Mouse (Mus musculus): ENCODE data around the gene Irgm1. TPM values are rescaled to one million over a fixed set of nuclear protein-coding genes. Genes with fewer than 3 reads are reported as not detected.

Irgm1 gene
- polyA plus RNA-seq, 1 experiment from 2014 or later, result 6.7 TPM

DNA sequence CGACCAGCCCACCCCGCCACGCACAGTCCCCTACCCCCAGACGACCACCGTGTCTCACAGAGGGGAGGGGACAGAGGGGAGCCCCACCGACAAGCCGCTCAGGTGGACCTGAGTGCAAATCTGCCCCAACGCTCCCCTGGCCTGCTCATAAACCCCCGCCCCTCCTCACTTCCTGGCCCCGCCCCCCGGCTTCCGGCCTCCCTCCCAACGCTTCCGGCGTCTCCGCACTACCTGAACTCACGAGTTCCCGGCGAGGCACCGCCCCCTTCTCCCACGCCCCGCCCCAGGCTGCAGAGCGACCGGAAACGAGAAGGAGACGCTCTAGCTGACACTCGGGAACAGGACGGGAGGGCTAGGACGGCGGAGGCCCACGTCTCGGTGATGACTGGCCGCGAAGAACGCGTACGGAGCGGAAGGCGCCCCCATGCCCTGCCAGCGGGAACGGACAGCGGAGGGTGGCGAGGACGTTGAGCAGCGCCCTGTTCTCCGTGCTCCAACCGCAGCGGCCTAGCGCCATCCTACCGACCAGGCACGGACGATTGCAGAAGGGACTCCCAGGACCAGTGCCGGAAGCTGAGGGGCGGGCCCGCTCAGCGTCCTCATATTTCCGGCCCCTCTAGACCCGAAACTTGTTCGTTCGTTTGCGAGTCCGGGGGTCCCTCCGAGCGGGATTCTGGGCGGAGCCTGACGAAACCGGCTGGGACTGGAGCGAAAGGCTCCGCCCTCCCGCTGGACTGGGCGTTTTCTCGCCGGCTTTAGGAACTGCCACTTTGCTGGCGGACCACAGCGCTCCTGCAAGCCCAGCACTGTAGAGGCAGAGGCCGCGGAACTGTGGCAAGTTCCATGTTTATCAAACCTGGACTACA is 54.5 kb downstream of the Irgm1 start, which contains the start of gene Trim41:
Trim41 (minus strand) TSS at position 554 of the 866 bp plus-strand sequence.
- ATAC-seq (ENCODE audit: insufficient read depth) (peak; percentile 97), DNase-seq (peak; percentile 99)
- Histone ChIP-seq H3K4me1 (ENCODE audit: insufficient read depth) (no peaks in the 10 kb centered on the region), H3K27me3 (ENCODE audit: insufficient read depth, low read length) (no peaks in the 10 kb centered on the region), H3K9me3 (ENCODE audit: low read depth, low read length) (no peaks in the 10 kb centered on the region), H3K36me3 (ENCODE audit: insufficient read depth) (peaks cover 23% of the 10 kb centered on the region), H3K27ac (ENCODE audit: low read depth) (peak within 1 kb of the TSS; percentile 95), H3K4me2 (peak within 1 kb of the TSS; percentile 68), H3K9ac (peak within 1 kb of the TSS; percentile 74), H3K4me3 (ENCODE audit: low read depth, low read length) (peak within 1 kb of the TSS; percentile 74)
- TF ChIP-seq CTCF (IDR thresholded peaks at IDR 0.05; ENCODE audit: low read depth), result peak; percentile 29
- under 1% methylated on average over 76 of the region's 77 CpGs for WGBS

DNA sequence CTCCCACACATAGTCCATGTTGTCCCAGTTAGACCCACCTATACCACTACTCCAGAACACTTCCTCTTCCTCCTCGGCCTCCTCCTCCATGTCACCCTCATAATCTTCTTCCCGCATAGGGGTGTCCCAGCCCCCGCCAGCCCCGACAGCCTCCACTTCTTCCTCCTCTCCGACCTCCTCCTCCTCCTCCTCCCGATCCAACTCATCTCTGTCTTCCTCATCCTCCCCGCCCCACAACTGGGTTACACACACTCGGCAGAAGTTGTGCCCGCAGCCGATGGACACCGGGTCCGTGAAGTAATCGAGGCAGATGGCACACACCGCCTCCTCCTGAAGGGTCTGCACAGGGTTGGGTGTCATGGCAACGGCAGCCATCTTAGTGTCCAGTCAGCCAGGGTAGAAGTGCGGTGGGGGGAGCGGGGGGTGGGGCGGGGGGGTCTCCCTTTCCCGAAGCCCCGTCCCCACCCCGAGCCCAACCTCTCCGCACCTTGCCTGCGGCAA is 55.2 kb downstream of the Irgm1 start:
- Histone ChIP-seq H3K4me1 (ENCODE audit: insufficient read depth) (no peaks in the 10 kb centered on the region), H3K9ac (peak overlapping the region; percentile 74)
- DNase-seq, result peak; percentile 66

DNA sequence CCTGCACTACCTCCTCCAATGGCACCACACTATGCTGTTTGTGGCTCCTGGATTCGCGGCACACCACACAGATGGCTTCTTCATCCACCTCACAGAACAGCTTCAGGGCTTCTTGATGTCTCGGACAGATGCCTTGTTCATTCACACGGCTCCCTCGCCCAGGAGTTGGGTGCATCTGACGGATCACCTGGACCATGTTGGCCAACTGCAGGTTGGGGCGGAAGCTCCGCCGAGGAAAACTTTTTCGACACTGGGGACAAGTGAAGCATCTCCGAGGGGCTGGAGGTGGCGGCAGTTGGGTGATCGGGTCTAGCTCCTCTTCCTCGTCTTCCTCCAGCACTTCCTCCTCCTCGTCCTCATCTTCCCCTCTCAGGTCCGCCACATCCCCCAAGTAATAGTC is 55.6 kb downstream of the Irgm1 start:
- peak overlapping the region; percentile 74 for H3K4me3 ChIP-seq (ENCODE audit: low read depth, low read length)
- no peaks in the 10 kb centered on the region for H3K9me3 ChIP-seq (ENCODE audit: low read depth, low read length)
- H3K9ac ChIP-seq, result peak overlapping the region; percentile 74
- no peak for TF ChIP-seq CTCF (IDR thresholded peaks at IDR 0.05; ENCODE audit: low read depth)
- peaks cover 35% of the 10 kb centered on the region for H3K36me3 ChIP-seq (ENCODE audit: insufficient read depth)
- WGBS, result 65% methylated on average over 16 of the region's 16 CpGs
- no peak overlapping the region; the same call in 1 of the 2 replicates for H3K27ac ChIP-seq (ENCODE audit: low read depth)
- no peaks in the 10 kb centered on the region for H3K27me3 ChIP-seq (ENCODE audit: insufficient read depth, low read length)
- peak overlapping the region; percentile 68 for H3K4me2 ChIP-seq
- ATAC-seq (ENCODE audit: insufficient read depth), result no peak
- H3K4me1 ChIP-seq (ENCODE audit: insufficient read depth), result no peaks in the 10 kb centered on the region
- no peak for DNase-seq

More for the DNA sequence above, 55.2 kb downstream of the Irgm1 start:
- 2% methylated on average over 23 of the region's 23 CpGs for WGBS
- peak overlapping the region; percentile 68 for H3K4me2 ChIP-seq
- H3K9me3 ChIP-seq (ENCODE audit: low read depth, low read length), result no peaks in the 10 kb centered on the region
- no peak for TF ChIP-seq CTCF (IDR thresholded peaks at IDR 0.05; ENCODE audit: low read depth)
- peak; percentile 54 for ATAC-seq (ENCODE audit: insufficient read depth)
- H3K27me3 ChIP-seq (ENCODE audit: insufficient read depth, low read length), result no peaks in the 10 kb centered on the region
- peaks cover 30% of the 10 kb centered on the region for H3K36me3 ChIP-seq (ENCODE audit: insufficient read depth)
- H3K4me3 ChIP-seq (ENCODE audit: low read depth, low read length), result peak overlapping the region; percentile 74
- peak overlapping the region; percentile 26; the same call in 1 of the 2 replicates for H3K27ac ChIP-seq (ENCODE audit: low read depth)

DNA sequence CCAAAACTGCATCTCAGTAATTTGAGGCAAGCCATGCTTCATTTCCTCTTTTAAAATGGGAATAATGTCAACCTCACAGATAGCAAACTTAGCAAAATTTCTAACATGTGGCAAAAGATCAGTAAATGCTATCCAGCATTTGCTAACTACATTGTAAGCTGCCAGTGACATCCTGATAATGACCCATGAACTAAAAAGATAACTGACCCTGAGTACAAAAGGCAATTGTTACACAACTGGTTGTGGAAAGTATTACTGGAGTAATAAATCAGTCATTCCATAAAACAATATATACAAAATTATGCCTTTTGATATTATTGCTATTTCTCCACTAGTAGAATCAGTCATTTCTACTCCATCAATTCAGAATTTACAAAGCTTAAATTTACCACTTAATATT is 57.7 kb downstream of the Irgm1 start:
- no peak for TF ChIP-seq CTCF (IDR thresholded peaks at IDR 0.05; ENCODE audit: low read depth)
- no peak for DNase-seq

More for the DNA sequence above, 57.7 kb downstream of the Irgm1 start:
- Histone ChIP-seq H3K27me3 (ENCODE audit: insufficient read depth, low read length) (no peaks in the 10 kb centered on the region), H3K4me2 (no peak overlapping the region), H3K4me3 (ENCODE audit: low read depth, low read length) (no peak overlapping the region), H3K36me3 (ENCODE audit: insufficient read depth) (peaks cover 56% of the 10 kb centered on the region), H3K9ac (no peak overlapping the region), H3K9me3 (ENCODE audit: low read depth, low read length) (no peaks in the 10 kb centered on the region), H3K4me1 (ENCODE audit: insufficient read depth) (no peaks in the 10 kb centered on the region), H3K27ac (ENCODE audit: low read depth) (no peak overlapping the region)
- ATAC-seq (ENCODE audit: insufficient read depth), result no peak

Other genes starting within 250 kb of the Irgm1 start
- gene Rack1, start 71.4 kb downstream of the Irgm1 start, polyA plus RNA-seq (2014; fragmentation: Nextera tagmentation; extraction: Ambion mirVana), result 935 and 940 TPM in 2 replicates
- 4.5 and 4.6 TPM in 2 replicates for gene Trim41, start 54.3 kb downstream of the Irgm1 start, polyA plus RNA-seq (2014; fragmentation: Nextera tagmentation; extraction: Ambion mirVana)
- 0.55 and 1.4 TPM in 2 replicates for gene Trim7, start 45.5 kb downstream of the Irgm1 start, polyA plus RNA-seq (2014; fragmentation: Nextera tagmentation; extraction: Ambion mirVana)
- 11.3 and 11.8 TPM in 2 replicates for gene Gm12184, start 45.0 kb downstream of the Irgm1 start, polyA plus RNA-seq (2014; fragmentation: Nextera tagmentation; extraction: Ambion mirVana)
- 0.17 and 0.20 TPM in 2 replicates for gene Gm5431, start 30.5 kb upstream of the Irgm1 start, polyA plus RNA-seq (2014; fragmentation: Nextera tagmentation; extraction: Ambion mirVana)
- 2.3 TPM in 2 replicates for gene Psme2b, start 74.5 kb upstream of the Irgm1 start, polyA plus RNA-seq (2014; fragmentation: Nextera tagmentation; extraction: Ambion mirVana)
- gene Olfr56, start 107.2 kb upstream of the Irgm1 start, polyA plus RNA-seq (2014; fragmentation: Nextera tagmentation; extraction: Ambion mirVana), result not detected in 2 replicates
- gene 9930111J21Rik1, start 107.7 kb upstream of the Irgm1 start, polyA plus RNA-seq (2014; fragmentation: Nextera tagmentation; extraction: Ambion mirVana), result 0.72 and 1.0 TPM in 2 replicates
- gene Gm12185, start 120.5 kb upstream of the Irgm1 start, polyA plus RNA-seq (2014; fragmentation: Nextera tagmentation; extraction: Ambion mirVana), result not detected in 2 replicates
- gene Tgtp1, start 122.5 kb upstream of the Irgm1 start, polyA plus RNA-seq (2014; fragmentation: Nextera tagmentation; extraction: Ambion mirVana), result 0.28 TPM in 1 of 2 replicates, not detected in the other
- 0.38 and 0.79 TPM in 2 replicates for gene 9930111J21Rik2, start 179.6 kb upstream of the Irgm1 start, polyA plus RNA-seq (2014; fragmentation: Nextera tagmentation; extraction: Ambion mirVana)
- 0.09 and 0.16 TPM in 2 replicates for gene Tgtp2, start 192.5 kb upstream of the Irgm1 start, polyA plus RNA-seq (2014; fragmentation: Nextera tagmentation; extraction: Ambion mirVana)
- gene Ifi47, start 204.9 kb upstream of the Irgm1 start, polyA plus RNA-seq (2014; fragmentation: Nextera tagmentation; extraction: Ambion mirVana), result 1.2 and 1.8 TPM in 2 replicates
- gene Olfr1396, start 243.2 kb upstream of the Irgm1 start, polyA plus RNA-seq (2014; fragmentation: Nextera tagmentation; extraction: Ambion mirVana), result not detected in 2 replicates

All from lung, embryonic 14.5 days (tissue).